Mouse (Mus musculus) stomach, postnatal 0 days (tissue): ENCODE measurements around the gene Ces1g. TPM values are rescaled to one million over a fixed set of nuclear protein-coding genes. Genes with fewer than 3 reads are reported as not detected.

ENCODE experiments used
- ATAC-seq: fragments of 200-750 bp; cut with Nextera tagmentation; 2 replicates; pipeline ENCODE4 v1.8.0; 2017; ENCODE audit not compliant: low FRiP score, low TSS enrichment
- DNase-seq: peaks from one replicate; pipeline ENCODE4 v3.0.0-alpha.2; 2016; ENCODE audit warnings: low spot score
- H3K27ac ChIP-seq: fragments of 300-500 bp; sonication (generic); replicated peaks from 2 replicates; pipeline ENCODE4 v1.5.1; 2014; ENCODE audit warnings: mild to moderate bottlenecking, control low read depth
- H3K27me3 ChIP-seq: fragments of 300-500 bp; sonication (generic); 2 replicates; pipeline ENCODE4 v1.6.1; 2014; ENCODE audit warnings: low read length; ENCODE audit not compliant: control insufficient read depth, insufficient read depth
- H3K36me3 ChIP-seq: fragments of 300-500 bp; sonication (generic); 2 replicates; pipeline ENCODE4 v1.6.1; 2014; ENCODE audit warnings: low read length, mixed read lengths; ENCODE audit not compliant: control insufficient read depth, insufficient read depth
- H3K4me1 ChIP-seq: fragments of 300-500 bp; sonication (generic); replicated peaks from 2 replicates; pipeline ENCODE4 v1.6.1; 2014; ENCODE audit warnings: antibody characterized with exemption; ENCODE audit not compliant: control insufficient read depth, insufficient read depth
- H3K4me2 ChIP-seq: fragments of 300-500 bp; sonication (generic); replicated peaks from 2 replicates; pipeline ENCODE4 v1.6.1; 2014; ENCODE audit warnings: low read depth, mild to moderate bottlenecking, control low read depth, moderate library complexity
- H3K4me3 ChIP-seq: fragments of 300-500 bp; sonication (generic); 2 replicates; pipeline ENCODE4 v1.5.1; 2014; ENCODE audit warnings: low read depth, low read length, control low read depth
- H3K9ac ChIP-seq: fragments of 300-500 bp; sonication (generic); 2 replicates; pipeline ENCODE4 v1.6.1; 2014; ENCODE audit warnings: mild to moderate bottlenecking, low read length, control low read depth, mixed read lengths
- H3K9me3 ChIP-seq: fragments of 300-500 bp; sonication (generic); 2 replicates; pipeline ENCODE4 v1.6.1; 2016; ENCODE audit warnings: low read length; ENCODE audit not compliant: control insufficient read depth
- CTCF ChIP-seq: IDR thresholded peaks from 2 replicates; pipeline ENCODE4 v1.5.1; 2016; ENCODE audit warnings: antibody characterized with exemption, low read depth, mild to moderate bottlenecking, moderate library complexity
- EP300 ChIP-seq: optimal IDR thresholded peaks from 2 replicates; pipeline ENCODE3; 2016; ENCODE audit warnings: antibody characterized with exemption
- WGBS: fragments of 180-500 bp; shearing (Covaris S2); extraction: QIAGEN DNeasy Blood & Tissue Kit; methylation state at CpG from one replicate; pipeline ENCODE4 v1.1.7; 2014; 5-methylcytosine and 5-hydroxymethylcytosine counted together
- polyA plus RNA-seq: library from polyadenylated mRNA; unstranded; fragments of >200 nt; fragmentation: Nextera tagmentation; extraction: Ambion mirVana; gene quantifications from 2 replicates; pipeline ENCODE4 v1.2.1, GENCODE M21; 2015

The Ces1g gene
- polyA plus RNA-seq, 1 experiment from 2014 or later: 0.05 TPM

DNA sequence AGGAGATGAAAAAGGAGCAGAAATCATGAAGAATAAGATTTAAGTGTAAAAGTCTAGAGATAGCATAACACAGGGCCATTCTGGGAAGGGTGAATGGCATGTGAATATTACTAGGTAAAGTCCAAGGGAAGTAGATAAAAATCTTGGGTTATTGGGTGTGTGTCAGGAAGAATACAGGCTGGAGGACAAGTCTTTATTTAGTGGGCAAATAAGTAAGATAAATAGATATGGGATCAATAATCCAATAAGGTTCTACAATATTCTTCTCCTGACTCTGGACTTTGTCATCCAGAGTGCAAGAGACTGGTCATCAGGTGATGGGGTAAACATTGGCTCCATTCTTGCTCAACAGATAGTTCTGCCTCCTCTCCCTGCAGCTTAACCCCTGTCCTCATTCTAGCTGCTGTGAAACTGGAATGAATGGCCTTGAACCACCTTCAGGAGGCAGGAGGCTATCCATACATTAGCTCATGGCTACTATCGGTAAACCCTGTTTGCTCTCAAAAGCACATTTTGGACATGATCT is 84.6 kb downstream of the Ces1g start:
- Histone ChIP-seq H3K27ac (no peak overlapping the region), H3K4me1 (no peaks in the 10 kb centered on the region), H3K4me2 (no peak overlapping the region), H3K9me3 (no peaks in the 10 kb centered on the region), H3K27me3 (no peaks in the 10 kb centered on the region), H3K4me3 (no peak overlapping the region), H3K36me3 (no peaks in the 10 kb centered on the region), H3K9ac (no peak overlapping the region)
- TF ChIP-seq CTCF (no peak), EP300 (no peak)
- no peak for ATAC-seq
- DNase-seq: no peak
- WGBS: 84% methylated on average over 1 of the region's 1 CpGs

Other genes with a start within 250 kb of the Ces1g start
- 0.24 and 0.25 TPM in 2 replicates for gene Ces1c, start 206.0 kb downstream of the Ces1g start, polyA plus RNA-seq
- gene Ces1d, start 139.5 kb downstream of the Ces1g start, polyA plus RNA-seq: 0.68 and 1.1 TPM in 2 replicates
- gene Ces1e, start 107.7 kb downstream of the Ces1g start, polyA plus RNA-seq: 1.1 and 1.5 TPM in 2 replicates
- 0.16 and 0.29 TPM in 2 replicates for gene Ces1f, start 57.6 kb downstream of the Ces1g start, polyA plus RNA-seq
- gene Ces1h, start 42.4 kb upstream of the Ces1g start, polyA plus RNA-seq: not detected in 2 replicates
- gene Ces5a, start 198.5 kb upstream of the Ces1g start, polyA plus RNA-seq: 0.41 and 0.50 TPM in 2 replicates